Mouse (Mus musculus) neural tube, embryonic 15.5 days (tissue): ENCODE measurements around the gene Paqr3. TPM values are rescaled to one million over a fixed set of nuclear protein-coding genes. Genes with fewer than 3 reads are reported as not detected.

Experiments
- ATAC-seq: fragments of 200-750 bp; cut with Nextera tagmentation; 2 replicates; pipeline ENCODE4 v1.8.0; 2017; ENCODE audit warnings: mild to moderate bottlenecking, moderate TSS enrichment, moderate library complexity; ENCODE audit not compliant: low FRiP score
- H3K27ac ChIP-seq: fragments of 300-500 bp; sonication (generic); replicated peaks from 2 replicates; pipeline ENCODE4 v1.5.1; 2015; ENCODE audit warnings: mild to moderate bottlenecking, inconsistent platforms
- H3K27me3 ChIP-seq: fragments of 300-500 bp; sonication (generic); replicated peaks from 2 replicates; pipeline ENCODE4 v1.6.1; 2015; ENCODE audit warnings: inconsistent platforms
- H3K36me3 ChIP-seq: fragments of 300-500 bp; sonication (generic); 2 replicates; pipeline ENCODE4 v1.6.1; 2015; ENCODE audit warnings: inconsistent platforms
- H3K4me1 ChIP-seq: fragments of 300-500 bp; sonication (generic); 2 replicates; pipeline ENCODE4 v1.6.1; 2015; ENCODE audit warnings: inconsistent platforms
- H3K4me2 ChIP-seq: fragments of 300-500 bp; sonication (generic); 2 replicates; pipeline ENCODE4 v1.6.1; 2015; ENCODE audit warnings: inconsistent platforms, mild to moderate bottlenecking, moderate library complexity
- H3K4me3 ChIP-seq: fragments of 300-500 bp; sonication (generic); replicated peaks from 2 replicates; pipeline ENCODE4 v1.5.1; 2015; ENCODE audit warnings: mild to moderate bottlenecking, inconsistent platforms
- H3K9ac ChIP-seq: fragments of 300-500 bp; sonication (generic); replicated peaks from 2 replicates; pipeline ENCODE4 v1.6.1; 2015; ENCODE audit warnings: mild to moderate bottlenecking, inconsistent platforms
- H3K9me3 ChIP-seq: fragments of 300-500 bp; sonication (generic); replicated peaks from 2 replicates; pipeline ENCODE4 v1.6.1; 2016; ENCODE audit warnings: inconsistent platforms
- WGBS: fragments of 180-500 bp; shearing (Covaris S2); methylation state at CpG from one replicate; pipeline ENCODE4 v1.1.7; 2015; ENCODE audit warnings: mixed read lengths; 5-methylcytosine and 5-hydroxymethylcytosine counted together
- polyA plus RNA-seq: library from polyadenylated mRNA; unstranded; fragments of >200 nt; fragmentation: Nextera tagmentation; extraction: Ambion mirVana; gene quantifications from 2 replicates; pipeline ENCODE4 v1.2.1, GENCODE M21; 2015

Gene Paqr3
- polyA plus RNA-seq, 1 experiment from 2014 or later, result 17.6 TPM

DNA sequence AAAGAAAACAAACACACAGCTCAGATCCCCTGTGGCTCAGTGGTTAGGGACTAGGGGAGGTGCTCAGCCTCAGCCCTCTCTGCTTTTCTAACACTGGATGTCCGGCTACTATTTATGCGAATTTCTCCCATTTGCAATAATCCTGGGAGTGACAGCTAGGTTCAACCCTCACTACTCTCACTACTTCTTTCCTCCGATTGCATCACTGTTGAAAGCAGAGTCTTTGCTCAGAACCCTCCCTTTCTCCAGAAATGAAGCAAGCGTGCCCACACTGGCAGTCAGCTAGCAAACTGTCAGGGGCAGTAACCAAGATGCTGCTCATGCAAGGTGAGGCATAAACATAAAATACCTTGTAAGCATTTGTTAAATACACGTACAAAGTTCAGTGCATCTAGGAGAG lies 3.1 kb downstream of the Paqr3 start:
- 93% methylated on average over 5 of the region's 5 CpGs for whole genome bisulfite sequencing
- ATAC-seq, result no peak

DNA sequence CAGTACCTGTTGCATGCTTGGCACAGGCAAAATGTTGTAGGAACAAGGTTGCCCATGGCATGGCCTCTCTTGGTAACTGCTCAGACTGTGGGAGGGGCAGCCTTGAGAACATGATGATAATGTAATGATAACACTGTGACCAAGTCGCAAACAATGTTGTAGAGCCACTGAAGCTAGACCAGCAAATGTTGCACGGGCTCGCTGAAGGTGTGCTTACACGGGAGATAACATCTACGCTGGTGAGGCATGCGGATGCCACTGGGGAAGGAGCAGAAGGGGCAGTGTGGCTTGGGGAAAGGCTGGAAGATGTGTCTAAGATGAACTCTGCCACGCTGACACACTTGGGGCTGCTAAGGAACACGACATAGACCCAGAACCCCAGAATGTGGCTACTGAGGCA lies 11.4 kb downstream of the Paqr3 start:
- Histone ChIP-seq H3K27me3 (no peaks in the 10 kb centered on the region), H3K4me2 (no peak overlapping the region), H3K36me3 (peaks cover 53% of the 10 kb centered on the region), H3K9ac (no peak overlapping the region), H3K4me1 (0 out of 2 replicates have a peak, but pooled peaks cover 4% of the 10 kb centered on the region), H3K27ac (no peak overlapping the region), H3K4me3 (no peak overlapping the region), H3K9me3 (no peaks in the 10 kb centered on the region)
- 97% methylated on average over 8 of the region's 8 CpGs for WGBS
- ATAC-seq, result no peak

More for the DNA sequence above, 3.1 kb downstream of the Paqr3 start:
- Histone ChIP-seq H3K4me3 (no peak overlapping the region), H3K4me1 (peaks cover 31% of the 10 kb centered on the region), H3K36me3 (peaks cover 12% of the 10 kb centered on the region; the same call in 1 of the 2 replicates), H3K27ac (no peak overlapping the region), H3K4me2 (no peak overlapping the region), H3K27me3 (no peaks in the 10 kb centered on the region), H3K9me3 (no peaks in the 10 kb centered on the region), H3K9ac (no peak overlapping the region)

DNA sequence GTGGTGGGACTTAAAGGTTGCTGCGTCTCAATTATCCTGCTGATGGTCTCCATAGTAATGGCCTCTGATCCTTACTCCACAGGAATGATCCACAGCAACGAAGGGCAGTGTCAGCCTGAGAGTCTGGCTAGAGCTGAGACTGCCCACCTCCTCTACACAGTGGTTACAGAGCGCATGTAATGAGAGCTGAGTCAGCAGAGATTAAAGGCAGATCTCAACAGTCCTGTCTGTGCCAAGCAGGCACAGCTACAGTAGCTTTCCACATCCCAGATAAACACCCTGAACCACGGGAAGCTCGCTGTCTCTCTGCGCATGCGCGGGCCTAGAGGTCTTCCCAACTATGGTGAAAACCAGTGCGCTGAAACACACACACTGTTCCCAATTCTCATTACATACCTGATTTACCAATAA lies 13.8 kb downstream of the Paqr3 start:
- no peaks in the 10 kb centered on the region for H3K27me3 ChIP-seq
- 74% methylated on average over 9 of the region's 9 CpGs for WGBS
- H3K4me3 ChIP-seq, result no peak overlapping the region
- peaks cover 56% of the 10 kb centered on the region for H3K36me3 ChIP-seq
- no peak overlapping the region for H3K9ac ChIP-seq
- H3K27ac ChIP-seq, result no peak overlapping the region
- 0 out of 2 replicates have a peak, but pooled peaks cover 4% of the 10 kb centered on the region for H3K4me1 ChIP-seq
- H3K4me2 ChIP-seq, result no peak overlapping the region
- no peaks in the 10 kb centered on the region for H3K9me3 ChIP-seq
- 0 out of 2 replicates have a peak, but pooled peaks have one; percentile 35 for ATAC-seq

DNA sequence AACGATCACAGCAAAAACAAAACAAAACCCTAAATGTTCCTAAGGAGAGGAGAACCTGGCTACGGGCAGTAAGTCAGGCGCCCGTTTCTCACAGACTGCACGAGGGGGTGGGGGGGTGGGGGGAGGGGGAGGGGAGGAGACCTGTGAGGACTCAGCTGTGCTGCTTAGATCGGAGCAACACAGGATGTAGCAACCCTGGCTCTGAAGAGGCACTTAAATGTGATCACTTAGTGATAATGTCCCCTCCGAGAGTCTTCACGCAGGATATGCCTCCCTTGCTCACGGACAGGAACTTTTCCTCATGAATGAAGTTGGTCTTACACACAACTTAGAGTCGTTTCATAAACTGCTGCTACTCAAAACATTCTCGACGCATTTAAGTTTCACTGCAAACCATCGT lies 16.1 kb downstream of the Paqr3 start:
- H3K27me3 ChIP-seq, result no peaks in the 10 kb centered on the region
- H3K4me2 ChIP-seq, result no peak overlapping the region
- no peak for ATAC-seq
- 61% methylated on average over 12 of the region's 13 CpGs for WGBS
- H3K9me3 ChIP-seq, result no peaks in the 10 kb centered on the region
- H3K27ac ChIP-seq, result no peak overlapping the region
- no peak overlapping the region for H3K4me3 ChIP-seq
- 0 out of 2 replicates have a peak, but pooled peaks cover 4% of the 10 kb centered on the region for H3K4me1 ChIP-seq
- peaks cover 50% of the 10 kb centered on the region for H3K36me3 ChIP-seq
- H3K9ac ChIP-seq, result no peak overlapping the region

DNA sequence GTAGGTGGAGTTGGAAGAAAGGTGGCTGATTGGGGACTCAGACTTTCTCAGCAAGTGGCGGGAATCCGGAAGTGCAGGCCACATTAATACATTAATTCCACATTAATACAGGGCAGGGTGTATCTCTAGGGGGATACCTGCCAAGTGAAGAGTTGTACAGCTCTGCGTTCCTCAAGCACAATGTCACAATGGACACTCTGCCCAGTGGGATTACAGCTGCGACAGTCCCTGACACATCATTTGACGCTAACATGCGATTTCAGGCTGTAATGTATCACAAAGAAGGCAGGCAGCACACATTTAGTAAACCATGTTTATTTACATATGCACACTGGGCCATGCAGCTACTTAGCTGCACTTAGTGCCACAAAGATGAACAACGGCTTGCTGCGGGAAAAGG lies 18.4 kb downstream of the Paqr3 start:
- H3K36me3 ChIP-seq, result peaks cover 30% of the 10 kb centered on the region
- H3K9me3 ChIP-seq, result no peaks in the 10 kb centered on the region
- no peak for ATAC-seq
- no peak overlapping the region for H3K9ac ChIP-seq
- H3K4me3 ChIP-seq, result no peak overlapping the region
- H3K27ac ChIP-seq, result no peak overlapping the region
- 74% methylated on average over 8 of the region's 8 CpGs for WGBS
- H3K4me1 ChIP-seq, result 0 out of 2 replicates have a peak, but pooled peaks cover 4% of the 10 kb centered on the region
- no peaks in the 10 kb centered on the region for H3K27me3 ChIP-seq
- no peak overlapping the region for H3K4me2 ChIP-seq

DNA sequence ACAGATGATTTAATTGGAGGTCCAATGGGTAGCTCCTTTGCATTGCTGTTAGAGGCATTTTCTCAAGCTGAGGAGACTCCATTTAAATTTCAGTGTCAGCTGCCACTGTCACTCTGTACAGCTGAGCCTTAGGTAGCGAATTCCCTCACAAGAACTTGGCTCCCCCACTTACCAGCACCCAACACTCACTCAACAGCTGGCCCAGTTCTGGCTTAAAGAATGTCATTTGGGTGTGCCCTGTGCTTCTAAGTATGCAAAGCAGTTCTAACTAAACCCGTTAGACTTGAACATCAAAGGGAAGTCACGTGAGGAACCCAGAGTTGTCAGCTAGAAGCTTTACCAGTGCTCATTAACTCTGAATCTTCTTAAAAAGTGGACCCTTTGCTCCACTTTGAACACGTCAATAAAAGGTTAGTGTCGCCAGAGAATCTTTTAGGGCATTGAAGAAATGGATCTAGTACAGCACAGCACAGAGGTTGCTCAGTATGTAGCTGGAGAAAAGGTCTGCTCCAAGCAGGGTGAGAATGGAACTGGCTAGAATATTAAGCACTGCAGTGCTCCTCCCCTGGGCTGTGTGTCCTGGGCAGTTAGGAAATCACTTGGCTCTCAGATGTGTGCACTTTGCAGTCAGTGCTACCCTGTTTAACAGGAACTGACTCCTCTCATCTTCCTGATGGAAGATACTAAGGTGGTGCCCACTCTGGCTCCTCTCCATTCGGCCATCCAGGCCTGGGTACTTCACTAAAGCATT lies 21.2 kb downstream of the Paqr3 start:
- Histone ChIP-seq H3K4me1 (no peaks in the 10 kb centered on the region), H3K27ac (no peak overlapping the region), H3K27me3 (no peaks in the 10 kb centered on the region), H3K9me3 (no peaks in the 10 kb centered on the region), H3K36me3 (peaks cover 36% of the 10 kb centered on the region), H3K4me2 (no peak overlapping the region), H3K4me3 (no peak overlapping the region), H3K9ac (no peak overlapping the region)
- 72% methylated on average over 6 of the region's 6 CpGs for whole genome bisulfite sequencing
- no peak for ATAC-seq

DNA sequence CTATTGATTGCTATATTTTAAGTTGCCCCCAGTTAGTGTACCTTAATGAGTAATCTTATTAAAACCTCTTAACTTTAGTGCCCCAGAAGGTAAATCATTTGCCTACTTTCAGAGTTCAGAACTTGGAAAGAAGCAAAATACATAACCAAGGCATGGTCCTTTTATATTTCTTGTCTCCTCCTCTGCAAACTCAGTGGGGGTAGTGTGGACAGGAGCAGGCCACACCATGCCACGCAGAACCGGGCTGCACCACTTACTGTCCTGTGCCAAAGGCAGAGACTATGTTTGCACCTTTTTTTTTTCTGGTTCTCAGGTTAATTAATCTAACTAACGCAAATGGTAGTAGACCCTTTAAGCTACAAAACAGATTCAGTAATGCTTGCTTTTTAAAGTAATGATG lies 22.0 kb downstream of the Paqr3 start:
- Histone ChIP-seq H3K9ac (no peak overlapping the region), H3K4me3 (no peak overlapping the region), H3K27me3 (no peaks in the 10 kb centered on the region), H3K36me3 (peaks cover 34% of the 10 kb centered on the region), H3K4me2 (no peak overlapping the region), H3K27ac (no peak overlapping the region), H3K4me1 (no peaks in the 10 kb centered on the region), H3K9me3 (no peaks in the 10 kb centered on the region)
- ATAC-seq, result no peak
- WGBS, result 91% methylated on average over 3 of the region's 3 CpGs

DNA sequence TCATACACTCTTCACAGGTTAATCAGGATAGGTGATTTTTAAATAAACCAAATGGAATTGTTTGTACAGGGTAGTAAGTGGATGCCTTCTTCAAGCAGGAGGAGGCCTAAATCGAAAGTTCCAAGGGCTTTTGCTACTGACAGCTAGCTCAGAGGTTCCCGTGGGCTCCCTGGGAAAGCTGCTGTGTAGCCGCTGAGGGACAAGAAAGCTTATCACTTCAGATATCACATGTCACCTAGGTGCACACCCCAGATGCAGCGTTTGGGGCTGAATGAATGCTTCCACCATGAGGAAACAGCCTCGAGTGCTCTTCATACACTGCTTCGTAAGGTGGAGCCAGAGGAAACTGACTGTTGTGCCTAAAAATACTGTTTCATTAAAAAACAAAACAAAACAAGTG lies 23.2 kb downstream of the Paqr3 start:
- Histone ChIP-seq H3K9me3 (no peaks in the 10 kb centered on the region), H3K36me3 (peaks cover 39% of the 10 kb centered on the region), H3K27ac (no peak overlapping the region), H3K4me2 (no peak overlapping the region), H3K9ac (no peak overlapping the region), H3K27me3 (no peaks in the 10 kb centered on the region), H3K4me3 (no peak overlapping the region), H3K4me1 (no peaks in the 10 kb centered on the region)
- ATAC-seq, result no peak
- WGBS, result 89% methylated on average over 6 of the region's 6 CpGs

DNA sequence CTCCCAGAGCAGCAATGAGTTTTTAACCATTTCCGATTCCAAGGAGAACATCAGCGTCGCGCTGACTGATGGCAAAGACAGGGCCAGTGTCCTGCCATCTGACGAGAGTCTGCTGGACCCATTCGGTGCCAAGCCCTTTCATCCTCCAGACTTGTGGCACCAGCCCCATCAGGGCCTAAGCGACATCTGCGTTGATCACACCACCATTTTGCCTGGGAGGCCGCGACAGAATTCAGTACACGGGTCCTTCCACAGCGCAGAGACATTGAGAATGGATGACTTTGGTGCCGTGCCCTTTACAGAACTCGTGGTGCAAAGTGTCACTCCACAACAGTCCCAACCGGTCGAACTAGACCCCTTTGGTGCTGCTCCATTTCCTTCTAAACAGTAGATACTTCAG lies 23.6 kb downstream of the Paqr3 start:
- H3K36me3 ChIP-seq, result peaks cover 42% of the 10 kb centered on the region
- H3K4me1 ChIP-seq, result no peaks in the 10 kb centered on the region
- H3K4me2 ChIP-seq, result no peak overlapping the region
- H3K27ac ChIP-seq, result no peak overlapping the region
- no peaks in the 10 kb centered on the region for H3K27me3 ChIP-seq
- ATAC-seq, result no peak
- WGBS, result 95% methylated on average over 16 of the region's 16 CpGs
- H3K9me3 ChIP-seq, result no peaks in the 10 kb centered on the region
- H3K9ac ChIP-seq, result no peak overlapping the region
- no peak overlapping the region for H3K4me3 ChIP-seq

DNA sequence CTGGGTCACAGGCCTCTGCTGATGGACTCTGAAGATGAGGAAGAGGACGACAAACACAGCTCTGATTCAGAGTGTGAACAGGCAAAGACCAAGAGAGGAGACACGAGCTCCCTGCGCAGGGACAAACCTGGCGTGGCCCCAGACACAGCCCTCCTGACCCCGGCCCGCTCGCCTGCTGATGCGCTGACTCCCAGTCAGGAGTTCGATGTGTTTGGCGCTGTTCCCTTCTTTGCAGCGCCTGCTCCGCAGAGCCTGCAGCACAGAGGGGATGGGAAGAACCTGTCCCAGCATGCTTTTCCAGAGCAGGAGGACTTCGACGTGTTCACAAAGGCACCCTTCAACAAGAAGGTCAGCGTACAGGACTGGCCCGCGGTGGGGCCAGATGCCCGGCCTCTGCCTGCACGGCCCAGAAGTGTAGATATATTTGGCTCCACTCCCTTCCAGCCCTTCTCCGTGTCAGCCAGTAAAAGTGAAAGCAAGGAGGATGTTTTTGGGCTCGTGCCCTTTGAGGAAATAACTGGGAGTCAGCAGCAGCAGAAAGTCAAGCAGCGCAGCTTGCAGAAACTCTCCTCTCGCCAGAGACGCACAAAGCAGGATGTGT lies 24.3 kb downstream of the Paqr3 start:
- WGBS, result 93% methylated on average over 24 of the region's 24 CpGs
- H3K4me3 ChIP-seq, result no peak overlapping the region
- H3K4me1 ChIP-seq, result no peaks in the 10 kb centered on the region
- no peak for ATAC-seq
- no peak overlapping the region for H3K27ac ChIP-seq
- no peaks in the 10 kb centered on the region for H3K9me3 ChIP-seq
- peaks cover 39% of the 10 kb centered on the region for H3K36me3 ChIP-seq
- no peak overlapping the region for H3K4me2 ChIP-seq
- no peak overlapping the region for H3K9ac ChIP-seq
- H3K27me3 ChIP-seq, result no peaks in the 10 kb centered on the region

DNA sequence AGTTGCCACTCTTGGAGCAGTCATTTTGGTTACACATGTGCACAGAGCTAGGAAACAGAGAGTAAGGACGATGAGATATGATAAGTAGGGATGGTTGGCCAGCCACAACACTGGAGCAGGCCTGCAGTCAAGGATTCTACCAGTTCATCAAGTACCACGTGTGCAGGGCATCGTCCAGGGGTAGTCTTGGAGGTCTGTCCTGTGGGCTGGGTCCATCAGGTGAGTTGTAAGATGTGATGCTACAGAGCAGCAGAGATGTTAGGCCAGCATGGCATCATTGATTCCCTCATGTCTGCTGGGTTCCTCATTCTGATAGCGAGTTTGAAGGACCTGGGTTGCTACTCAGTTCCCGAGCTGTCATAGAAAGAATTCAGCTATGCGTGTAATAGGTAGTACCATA lies 26.3 kb downstream of the Paqr3 start:
- Histone ChIP-seq H3K9me3 (no peaks in the 10 kb centered on the region), H3K36me3 (peaks cover 39% of the 10 kb centered on the region), H3K4me2 (no peak overlapping the region), H3K27me3 (no peaks in the 10 kb centered on the region), H3K4me1 (no peaks in the 10 kb centered on the region), H3K4me3 (no peak overlapping the region), H3K27ac (no peak overlapping the region), H3K9ac (no peak overlapping the region)
- ATAC-seq, result no peak
- WGBS, result 97% methylated on average over 6 of the region's 6 CpGs

DNA sequence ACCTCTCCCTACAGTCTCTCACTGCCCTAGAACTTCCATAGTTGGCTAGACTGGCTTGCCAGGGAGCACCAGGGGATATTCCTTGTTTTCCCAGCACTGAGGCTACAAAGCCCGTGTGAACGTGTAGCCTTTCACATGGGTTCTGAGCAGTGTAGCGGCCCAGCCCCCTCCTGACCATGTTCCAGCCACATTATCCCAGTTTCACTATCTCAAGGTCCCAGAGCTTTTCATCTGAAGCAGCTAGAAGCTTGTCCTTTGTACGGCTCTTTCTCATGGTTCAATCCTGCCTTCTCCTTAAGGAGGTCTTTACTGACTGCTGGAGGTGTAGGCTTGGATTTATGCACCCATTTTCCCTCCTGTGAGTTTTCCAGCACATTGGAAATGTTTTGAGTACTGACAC lies 26.9 kb downstream of the Paqr3 start:
- peaks cover 39% of the 10 kb centered on the region for H3K36me3 ChIP-seq
- no peaks in the 10 kb centered on the region for H3K4me1 ChIP-seq
- H3K27me3 ChIP-seq, result no peaks in the 10 kb centered on the region
- WGBS, result 85% methylated on average over 4 of the region's 4 CpGs
- no peak overlapping the region for H3K27ac ChIP-seq
- no peaks in the 10 kb centered on the region for H3K9me3 ChIP-seq
- no peak for ATAC-seq
- H3K4me2 ChIP-seq, result no peak overlapping the region
- no peak overlapping the region for H3K4me3 ChIP-seq
- no peak overlapping the region for H3K9ac ChIP-seq
